In the genomic region with DNA sequence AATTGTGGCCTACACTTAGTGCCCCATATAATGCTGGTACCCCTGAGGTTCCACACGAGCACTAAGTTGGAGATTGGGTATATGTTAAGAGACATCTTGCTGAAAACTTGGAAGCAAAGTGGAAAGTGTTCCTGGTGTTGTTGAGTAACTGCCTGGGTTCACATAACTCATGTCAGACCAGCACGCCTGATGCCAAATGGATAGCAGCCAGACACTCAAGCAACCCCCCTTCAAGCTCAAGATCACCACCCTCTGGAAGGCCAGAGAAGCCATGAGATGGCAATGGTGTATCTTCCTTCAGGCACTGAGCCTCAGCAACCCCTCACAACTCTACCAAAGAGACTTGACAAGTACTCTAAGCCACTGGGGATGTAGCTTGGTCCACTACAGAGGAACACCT, we compare ENCODE assay signal across 28 mouse cellular contexts. TPM values are rescaled to one million over a fixed set of nuclear protein-coding genes. Genes with fewer than 3 reads are reported as not detected.
A peak's percentile ranks its signal among the peaks of the same experiment; 100 is the strongest.
DNase-seq lines count a peak whose midpoint lies in the region; ATAC-seq and TF ChIP-seq lines count a peak whose summit lies in the region.
"Had no signal": no experiment of that assay in that cellular context is flagged by ENCODE, and none has a peak within 500 bp of the region (broad histone marks: within the 10 kb centered on the region; RNA-seq: fewer than 3 reads in every experiment).

No protein-coding gene starts in this region.

- no peaks in the 10 kb centered on the region for H3K4me1 ChIP-seq in lung, embryonic 14.5 days (ENCODE audit: insufficient read depth)
- H3K4me1 ChIP-seq: limb, embryonic 15.5 days had no signal

- TF ChIP-seq CTCF in lung, embryonic 14.5 days (IDR thresholded peaks at IDR 0.05; ENCODE audit: low read depth): no peak

- H3K36me3 ChIP-seq in lung, embryonic 14.5 days (ENCODE audit: insufficient read depth): no peaks in the 10 kb centered on the region
- H3K36me3 ChIP-seq: forebrain, embryonic 10.5 days; G1E; heart, embryonic 10.5 days; hindbrain, embryonic 15.5 days; limb, embryonic 15.5 days had no signal

- WGBS in lung, embryonic 14.5 days: 48% methylated on average over 2 of the region's 2 CpGs

- 0 out of 2 replicates have a peak, but pooled peaks have one; percentile 21 for ATAC-seq in lung, embryonic 14.5 days (ENCODE audit: insufficient read depth)
- ATAC-seq: forebrain, postnatal 0 days had no signal

- H3K4me3 ChIP-seq in lung, embryonic 14.5 days (ENCODE audit: low read depth, low read length): no peak overlapping the region
- H3K4me3 ChIP-seq: forebrain, embryonic 10.5 days; heart, embryonic 10.5 days; hindbrain, embryonic 15.5 days; limb, embryonic 15.5 days had no signal

- H3K9me3 ChIP-seq in lung, embryonic 14.5 days (ENCODE audit: low read depth, low read length): no peaks in the 10 kb centered on the region
- H3K9me3 ChIP-seq: forebrain, embryonic 10.5 days; G1E; heart, embryonic 10.5 days; hindbrain, embryonic 15.5 days; limb, embryonic 15.5 days had no signal

- H3K27me3 ChIP-seq in lung, embryonic 14.5 days (ENCODE audit: insufficient read depth, low read length): no peaks in the 10 kb centered on the region
- H3K27me3 ChIP-seq: CH12.LX; hindbrain, embryonic 15.5 days; limb, embryonic 15.5 days had no signal

- DNase-seq in lung, embryonic 14.5 days: peak; percentile 46
- DNase-seq in lung, postnatal 25 days (ENCODE audit: low spot score): no peak
- peak; percentile 80 for DNase-seq in adipocyte (ENCODE audit: low spot score)
- DNase-seq in adrenal gland, postnatal 14 days: peak; percentile 82
- peak; percentile 28 to 57 for DNase-seq in lung, postnatal 4 days
- DNase-seq in thymus, postnatal 14 days: no peak
- DNase-seq in cerebellum, postnatal 4 days (ENCODE audit: low spot score in 2 of 2): no peak
- DNase-seq: cerebellum, adult 9-10 months; forebrain, postnatal 0 days; kidney, adult 8-10 months; kidney, postnatal 10 days; left cerebral cortex, postnatal 4 days; spleen, adult 18-20 months had no signal

- H3K4me2 ChIP-seq in lung, embryonic 14.5 days: no peak overlapping the region
- H3K4me2 ChIP-seq: hindbrain, embryonic 15.5 days; limb, embryonic 15.5 days; midbrain, embryonic 11.5 days had no signal

- no peak overlapping the region for H3K27ac ChIP-seq in lung, embryonic 14.5 days (ENCODE audit: low read depth)
- H3K27ac ChIP-seq: forebrain, embryonic 10.5 days; heart, embryonic 10.5 days; hindbrain, embryonic 15.5 days; limb, embryonic 15.5 days; liver, embryonic 14.5 days had no signal

- H3K9ac ChIP-seq in lung, embryonic 14.5 days: no peak overlapping the region
- H3K9ac ChIP-seq: forebrain, postnatal 0 days; hindbrain, embryonic 15.5 days; limb, embryonic 15.5 days; liver, embryonic 14.5 days had no signal

RNA-seq across cellular contexts. Expression of a gene that starts 15.2 kb away (rescaled TPM):
- polyA plus RNA-seq in lung, embryonic 14.5 days (2014; fragmentation: Nextera tagmentation; extraction: Ambion mirVana): 0.14 and 0.15 TPM in 2 replicates
- 0.08 TPM in 1 of 2 replicates, not detected in the other for total RNA-seq in adrenal gland, postnatal 14 days (2021)
- total RNA-seq: gastrocnemius, postnatal 4 days; layer of hippocampus, postnatal 14 days; left cerebral cortex, adult 8-10 months; left cerebral cortex, postnatal 4 days had no signal
- polyA plus RNA-seq: cortical plate, adult 2 months; forebrain, postnatal 0 days; midbrain, postnatal 0 days had no signal

RNA-seq across cellular contexts. Expression of a gene that starts 26.7 kb away (rescaled TPM):
- 0.49 and 0.57 TPM in 2 replicates for polyA plus RNA-seq in lung, embryonic 14.5 days (2014; fragmentation: Nextera tagmentation; extraction: Ambion mirVana)
- total RNA-seq in adrenal gland, postnatal 14 days (2021): not detected in 2 replicates
- total RNA-seq: hematopoietic stem cell, adult 5-6 weeks; layer of hippocampus, postnatal 14 days had no signal
- polyA plus RNA-seq: G1E; urinary bladder, adult 2 months had no signal

RNA-seq across cellular contexts. Expression of a gene that starts 55.7 kb away (rescaled TPM):
- polyA plus RNA-seq in lung, embryonic 14.5 days (2014; fragmentation: Nextera tagmentation; extraction: Ambion mirVana): 93.6 and 96.0 TPM in 2 replicates
- 12.9 and 13.3 TPM in 2 replicates for total RNA-seq in adrenal gland, postnatal 14 days (2021)

Comparison
In these comparisons a context has a peak if more than half of its experiments do, and no peak if none do; other contexts are left out.
1. DNase-seq: peak in lung, embryonic 14.5 days (single experiment), adipocyte (single experiment), adrenal gland, postnatal 14 days (single experiment) and lung, postnatal 4 days (2 of 2); none in lung, postnatal 25 days (single experiment), thymus, postnatal 14 days (single experiment) and cerebellum, postnatal 4 days (0 of 2).